ENCODE assay signal across 7 mouse cellular contexts in genomic region chr2:164979749-164980148, GRCm38 (mm10). TPM values are rescaled to one million over a fixed set of nuclear protein-coding genes. Genes with fewer than 3 reads are reported as not detected.
DNase-seq lines count a peak whose midpoint lies in the region; ATAC-seq and TF ChIP-seq lines count a peak whose summit lies in the region.

No protein-coding gene starts in this region.

- 23% methylated on average over 7 of the region's 7 CpGs for WGBS in liver, embryonic 12.5 days (ENCODE audit: insufficient replicate concordance)

- H3K4me1 ChIP-seq in liver, embryonic 12.5 days: no peaks in the 10 kb centered on the region

- H3K9ac ChIP-seq in liver, embryonic 12.5 days: no peak overlapping the region

- DNase-seq in liver (peak; percentile 67), R1 (ENCODE audit: low read depth, low spot score) (peak; percentile 70)
- DNase-seq in embryo, embryonic 11.5 days (ENCODE audit: low read depth, low spot score): peak; percentile 56
- DNase-seq in layer of hippocampus, postnatal 25 days (ENCODE audit: extremely low spot score in 1 of 2, low spot score in 1 of 2): no peak
- no peak for DNase-seq in left cerebral cortex, adult 2 months (ENCODE audit: extremely low spot score in 1 of 2, low spot score in 2 of 2)

- H3K9me3 ChIP-seq in liver, embryonic 12.5 days (replicated peaks): no peaks in the 10 kb centered on the region

- peaks cover 10% of the 10 kb centered on the region for H3K27me3 ChIP-seq in liver, embryonic 12.5 days (replicated peaks)

- intact Hi-C loops in left cerebral cortex, adult 2 months (cut with DNase I): no loop called here

- no peak for TF ChIP-seq CTCF in left cerebral cortex, adult 2 months (IDR thresholded peaks at IDR 0.05)

- H3K4me3 ChIP-seq in liver, embryonic 12.5 days: no peak overlapping the region
- no peak overlapping the region for H3K4me3 ChIP-seq in left cerebral cortex, adult 2 months

- no peak for ATAC-seq in liver, embryonic 12.5 days
- ATAC-seq in megakaryocyte-erythroid progenitor cell, adult 5-6 weeks (replicated peaks; ENCODE audit: low FRiP score, low TSS enrichment, poor library complexity, severe bottlenecking): peak; percentile 65

- H3K4me2 ChIP-seq in liver, embryonic 12.5 days: no peak overlapping the region

- H3K27ac ChIP-seq in liver, embryonic 12.5 days: no peak overlapping the region
- H3K27ac ChIP-seq in left cerebral cortex, adult 2 months: no peak overlapping the region

- H3K36me3 ChIP-seq in liver, embryonic 12.5 days: no peaks in the 10 kb centered on the region

RNA-seq across cellular contexts. Expression of gene Slc12a5, which starts 19.1 kb away (rescaled TPM):
- polyA plus RNA-seq in liver, embryonic 12.5 days (2016; fragmentation: Nextera tagmentation; extraction: Ambion mirVana): 0.50 and 0.63 TPM in 2 replicates
- total RNA-seq in megakaryocyte-erythroid progenitor cell, adult 5-6 weeks (2014; fragmentation: Nextera tagmentation): 0.35 TPM in 1 of 2 replicates, not detected in the other
- 0.34 and 0.61 TPM in 2 replicates for total RNA-seq in megakaryocyte-erythroid progenitor cell, adult 5-6 weeks (2017)
- 100 to 1,000 TPM; 366 to 382 TPM for total RNA-seq in layer of hippocampus, postnatal 25 days (2021)
- total RNA-seq in left cerebral cortex, adult 2 months (2021): 100 to 1,000 TPM; 575 to 581 TPM

RNA-seq across cellular contexts. Expression of gene Mmp9, which starts 39.2 kb away (rescaled TPM):
- polyA plus RNA-seq in liver, embryonic 12.5 days (2016; fragmentation: Nextera tagmentation; extraction: Ambion mirVana): 1.9 TPM in 2 replicates
- total RNA-seq in megakaryocyte-erythroid progenitor cell, adult 5-6 weeks (2014; fragmentation: Nextera tagmentation): 7.1 TPM in 1 of 2 replicates, not detected in the other
- total RNA-seq in megakaryocyte-erythroid progenitor cell, adult 5-6 weeks (2017): 0.65 and 2.0 TPM in 2 replicates
- total RNA-seq in layer of hippocampus, postnatal 25 days (2021): 1 to 10 TPM; 1.5 to 1.8 TPM
- total RNA-seq in left cerebral cortex, adult 2 months (2021): 1 to 10 TPM; 1.4 TPM

RNA-seq across cellular contexts. Expression of gene Ncoa5, which starts 54.9 kb away (rescaled TPM):
- polyA plus RNA-seq in liver, embryonic 12.5 days (2016; fragmentation: Nextera tagmentation; extraction: Ambion mirVana): 33.2 and 34.4 TPM in 2 replicates
- 38.4 and 44.2 TPM in 2 replicates for total RNA-seq in megakaryocyte-erythroid progenitor cell, adult 5-6 weeks (2014; fragmentation: Nextera tagmentation)
- total RNA-seq in megakaryocyte-erythroid progenitor cell, adult 5-6 weeks (2017): 41.2 and 42.4 TPM in 2 replicates
- 10 to 100 TPM; 50.2 to 56.1 TPM for total RNA-seq in layer of hippocampus, postnatal 25 days (2021)
- 10 to 100 TPM; 55.5 to 57.5 TPM for total RNA-seq in left cerebral cortex, adult 2 months (2021)

Comparison
In these comparisons a context has a peak if more than half of its experiments do, and no peak if none do; other contexts are left out.
1. DNase-seq: peak in liver (single experiment), R1 (single experiment) and embryo, embryonic 11.5 days (single experiment); none in layer of hippocampus, postnatal 25 days (0 of 2) and left cerebral cortex, adult 2 months (0 of 2).
2. RNA of gene Slc12a5, which starts 19.1 kb away (total RNA-seq): 575 to 581 TPM in left cerebral cortex, adult 2 months and 366 to 382 TPM in layer of hippocampus, postnatal 25 days; 0.34 to 0.61 TPM in megakaryocyte-erythroid progenitor cell, adult 5-6 weeks; every median in the first group is over 100 times any median in the second.